Mouse (Mus musculus) layer of hippocampus, adult 18-20 months (tissue): ENCODE results near the gene Sesn1. TPM values are rescaled to one million over a fixed set of nuclear protein-coding genes. Genes with fewer than 3 reads are reported as not detected.

Source experiments
- DNase-seq, 2 experiments: peaks; one replicate each; pipeline ENCODE4 v3.0.0; 2022; ENCODE audit warnings: low spot score in 2 of 2
- total RNA-seq, 2 experiments: library from RNA; stranded (reverse); gene quantifications; 2 replicates each; pipeline ENCODE4 v1.2.3; 2021

The Sesn1 gene
- total RNA-seq, 2 experiments from 2014 or later: 54.1 to 55.6 TPM

- DNase-seq: peak in 1 of 2 experiments; percentile 46
Measured at GRCm38 (mm10) chr10:41866838-41867154, 57.1 kb downstream of the Sesn1 start.

- DNase-seq: no peak
Measured at GRCm38 (mm10) chr10:41867956-41868355, 58.2 kb downstream of the Sesn1 start.

GRCm38 (mm10) chr10:41870101-41870500 is 60.4 kb downstream of the Sesn1 start:
- DNase-seq: no peak

GRCm38 (mm10) chr10:41871564-41871963 is 61.8 kb downstream of the Sesn1 start:
- no peak for DNase-seq

- no peak for DNase-seq
Measured at GRCm38 (mm10) chr10:41875624-41876023, 65.9 kb downstream of the Sesn1 start.

- no peak for DNase-seq
Measured at GRCm38 (mm10) chr10:41878344-41878743, 68.6 kb downstream of the Sesn1 start.

- DNase-seq: no peak
Measured at GRCm38 (mm10) chr10:41879675-41880074, 69.9 kb downstream of the Sesn1 start.

- DNase-seq: no peak
Measured at GRCm38 (mm10) chr10:41880206-41880605, 70.5 kb downstream of the Sesn1 start.

- no peak for DNase-seq
Measured at GRCm38 (mm10) chr10:41880777-41881176, 71.0 kb downstream of the Sesn1 start.

GRCm38 (mm10) chr10:41881438-41881837 is 71.7 kb downstream of the Sesn1 start:
- DNase-seq: no peak

- no peak for DNase-seq
Measured at GRCm38 (mm10) chr10:41883741-41884575, 74.2 kb downstream of the Sesn1 start.

GRCm38 (mm10) chr10:41887080-41887821 is 77.5 kb downstream of the Sesn1 start:
- peak; percentile 87 to 95 for DNase-seq

- no peak for DNase-seq
Measured at GRCm38 (mm10) chr10:41888365-41888941, 78.7 kb downstream of the Sesn1 start.

- DNase-seq: no peak
Measured at GRCm38 (mm10) chr10:41889566-41889965, 79.8 kb downstream of the Sesn1 start.

GRCm38 (mm10) chr10:41890537-41890936 is 80.8 kb downstream of the Sesn1 start:
- no peak for DNase-seq

- DNase-seq: no peak
Measured at GRCm38 (mm10) chr10:41891312-41891711, 81.6 kb downstream of the Sesn1 start.

GRCm38 (mm10) chr10:41893433-41894411 is 84.0 kb downstream of the Sesn1 start:
- DNase-seq: peak in 1 of 2 experiments; percentile 65

- no peak for DNase-seq
Measured at GRCm38 (mm10) chr10:41896425-41896824, 86.7 kb downstream of the Sesn1 start.

- no peak for DNase-seq
Measured at GRCm38 (mm10) chr10:41896865-41897264, 87.1 kb downstream of the Sesn1 start.

GRCm38 (mm10) chr10:41901456-41901855 is 91.7 kb downstream of the Sesn1 start:
- DNase-seq: no peak

GRCm38 (mm10) chr10:41901864-41902263 is 92.1 kb downstream of the Sesn1 start:
- no peak for DNase-seq
